Mouse (Mus musculus): ENCODE measurements around the gene Il25.

DNA sequence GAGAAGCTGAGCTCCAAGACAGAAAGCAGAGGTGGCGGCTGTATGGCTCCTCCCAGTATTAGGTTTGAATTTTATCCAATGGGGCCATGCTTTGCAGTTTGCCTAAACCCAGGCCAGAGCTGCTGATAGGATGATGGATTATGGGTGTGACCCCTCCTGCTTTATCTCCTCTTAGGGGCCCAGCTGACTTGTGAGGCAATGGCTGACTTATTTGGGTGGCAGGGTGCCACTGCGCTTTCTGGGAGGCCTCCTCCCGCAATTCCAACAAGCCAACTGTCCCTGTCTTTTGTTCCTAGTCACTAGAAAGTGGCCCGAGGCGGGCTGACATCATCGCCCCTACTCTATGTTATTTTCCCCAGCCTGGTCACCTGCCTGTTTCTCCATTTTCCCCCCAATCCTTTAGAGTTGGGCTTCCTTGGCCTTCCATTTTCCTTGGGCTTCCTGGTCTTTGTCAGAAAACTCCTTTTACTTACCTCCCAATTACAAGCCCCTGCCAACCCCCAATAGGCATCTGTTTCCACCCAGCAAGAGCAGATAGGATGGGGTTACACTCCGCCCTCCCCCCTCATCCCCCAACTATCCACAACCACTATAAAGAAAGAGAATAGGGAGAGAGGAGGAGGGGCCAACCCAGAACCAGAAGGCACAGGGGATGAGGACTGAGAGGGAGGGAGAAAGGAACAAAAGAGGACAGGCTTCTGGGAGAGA is 7.7 kb upstream of the Il25 start:
- TF ChIP-seq POLR2A (IDR thresholded peaks at IDR 0.05; ENCODE audit: borderline replicate concordance, control insufficient read depth, low read depth, low read length) (no peak), CTCF (IDR thresholded peaks at IDR 0.05; ENCODE audit: control insufficient read depth, insufficient read depth, low read length) (no peak)
